Mouse (Mus musculus): ENCODE data around the gene Lyrm9. TPM values are rescaled to one million over a fixed set of nuclear protein-coding genes. Genes with fewer than 3 reads are reported as not detected.

The Lyrm9 gene
- total and polyA plus RNA-seq, 3 experiments = 22.0 to 49.4 (median 35.3) TPM

DNA sequence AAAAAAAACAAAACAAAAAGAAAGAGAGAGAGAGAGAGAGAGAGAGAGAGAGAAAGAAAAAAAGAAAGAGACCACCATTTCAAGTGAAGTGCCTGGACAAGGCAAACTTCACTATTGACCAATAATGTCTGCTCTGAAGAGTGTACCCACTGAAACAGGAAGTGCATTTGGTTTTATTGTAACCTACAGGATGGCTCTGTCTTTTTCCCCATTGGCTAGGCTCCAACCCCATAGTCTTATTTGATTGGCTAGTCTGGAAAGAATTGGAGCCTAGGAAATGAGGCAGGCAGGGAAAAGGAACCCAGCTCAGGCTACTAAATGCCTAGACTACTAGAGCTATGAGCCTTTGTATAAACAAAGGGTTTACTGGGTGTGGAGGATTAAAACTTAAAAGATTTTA lies 17.0 kb upstream of the Lyrm9 start:
- Histone ChIP-seq H3K27ac (ENCODE audit: insufficient read depth, low read depth) (no peak overlapping the region), H3K9me3 (replicated peaks; ENCODE audit: low read length) (no peaks in the 10 kb centered on the region), H3K4me3 (replicated peaks in 1 of 3; ENCODE audit: low read depth in 2 of 3, low read length in 2 of 3, poor library complexity in 1 of 3) (no peak overlapping the region), H3K27me3 (replicated peaks) (no peaks in the 10 kb centered on the region), H3K36me3 (replicated peaks in 1 of 2; ENCODE audit: control insufficient read depth in 1 of 2, insufficient read depth in 1 of 2, low read length in 1 of 2) (no peaks in the 10 kb centered on the region), H3K4me2 (ENCODE audit: insufficient read depth, low read depth, poor library complexity, severe bottlenecking) (no peak overlapping the region), H3K4me1 (ENCODE audit: control insufficient read depth in 1 of 2, insufficient read depth in 2 of 2) (peaks cover 2 to 3% of the 10 kb centered on the region in 2 experiments; a peak in 2 of 4 replicates), H3K9ac (ENCODE audit: insufficient read depth, low read depth) (no peak overlapping the region), H3K79me2 (replicated peaks; ENCODE audit: control insufficient read depth, extremely low read depth, insufficient read depth, poor library complexity, severe bottlenecking) (no peaks in the 10 kb centered on the region)
- dilution Hi-C loops (cut with MboI; ENCODE audit: extremely low pct_ligation_motif_present, extremely low pct_unique_long_range_greater_than_20kb, low sequenced_read_pairs) (no loop called here), in situ Hi-C loops (cut with MboI; ENCODE audit: low pct_ligation_motif_present, low pct_unique_long_range_greater_than_20kb, low sequenced_read_pairs) (no loop called here)
- TF ChIP-seq ELF1 (IDR thresholded peaks at IDR 0.05; ENCODE audit: low read depth, low read length) = peak; percentile 45; the same call in 1 of the 2 replicates
- TF ChIP-seq SMC3 (IDR thresholded peaks at IDR 0.05; ENCODE audit: low read depth, low read length) = no peak
- peak; percentile 48 for DNase-seq (ENCODE audit: extremely low read depth)

DNA sequence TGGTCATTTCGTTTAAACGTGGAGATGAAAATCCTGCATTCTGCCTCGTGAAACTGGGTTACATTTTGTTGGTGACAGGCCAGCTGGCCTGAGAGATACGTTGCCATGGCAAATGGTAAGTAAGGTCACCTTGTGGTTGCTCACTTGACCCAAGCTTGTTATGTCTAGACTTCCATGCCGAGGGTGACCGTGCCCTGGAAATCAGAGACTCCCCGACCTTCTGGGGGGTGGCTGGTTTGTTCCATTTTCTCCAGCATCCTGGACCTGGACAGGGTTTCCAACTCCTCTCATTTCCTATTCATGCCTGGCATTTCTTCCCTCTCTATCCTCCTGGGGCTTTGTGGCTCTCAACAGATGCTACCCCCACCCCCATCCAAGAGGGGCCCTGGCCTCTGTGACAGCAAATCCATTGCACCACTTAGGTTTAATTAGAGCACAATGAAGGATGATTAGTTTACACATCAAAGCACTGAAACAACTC lies 11.9 kb upstream of the Lyrm9 start:
- dilution Hi-C loops (cut with MboI; ENCODE audit: extremely low pct_ligation_motif_present, extremely low pct_unique_long_range_greater_than_20kb, low sequenced_read_pairs) (no loop called here), in situ Hi-C loops (cut with MboI; ENCODE audit: low pct_ligation_motif_present, low pct_unique_long_range_greater_than_20kb, low sequenced_read_pairs) (no loop called here)
- Histone ChIP-seq H3K27ac (ENCODE audit: insufficient read depth, low read depth) (no peak overlapping the region), H3K9ac (ENCODE audit: insufficient read depth, low read depth) (no peak overlapping the region), H3K4me2 (ENCODE audit: insufficient read depth, low read depth, poor library complexity, severe bottlenecking) (no peak overlapping the region), H3K4me3 (replicated peaks in 1 of 3; ENCODE audit: low read depth in 2 of 3, low read length in 2 of 3, poor library complexity in 1 of 3) (no peak overlapping the region), H3K4me1 (ENCODE audit: control insufficient read depth in 1 of 2, insufficient read depth in 2 of 2) (peaks cover 3 to 5% of the 10 kb centered on the region in 2 experiments; a peak in 3 of 4 replicates), H3K27me3 (replicated peaks) (no peaks in the 10 kb centered on the region), H3K36me3 (replicated peaks in 1 of 2; ENCODE audit: control insufficient read depth in 1 of 2, insufficient read depth in 1 of 2, low read length in 1 of 2) (no peaks in the 10 kb centered on the region), H3K9me3 (replicated peaks; ENCODE audit: low read length) (no peaks in the 10 kb centered on the region), H3K79me2 (replicated peaks; ENCODE audit: control insufficient read depth, extremely low read depth, insufficient read depth, poor library complexity, severe bottlenecking) (no peaks in the 10 kb centered on the region)
- no peak for DNase-seq (ENCODE audit: extremely low read depth)
- TF ChIP-seq HCFC1 (IDR thresholded peaks at IDR 0.05; ENCODE audit: low read depth, low read length) = no peak
- TF ChIP-seq MAFK (IDR thresholded peaks at IDR 0.05; ENCODE audit: insufficient replicate concordance, low read length) = no peak
- no peak for TF ChIP-seq CHD1 (IDR thresholded peaks at IDR 0.05; ENCODE audit: low read depth, low read length)
- no peak for TF ChIP-seq USF2 (conservative IDR thresholded peaks at IDR 0.05; ENCODE audit: low read depth, low read length)
- no peak for TF ChIP-seq CTCF (conservative IDR thresholded peaks at IDR 0.05 in 1 of 2, IDR thresholded peaks at IDR 0.05 in 1 of 2; ENCODE audit: low read depth in 2 of 2, low read length in 2 of 2)
- TF ChIP-seq ZNF384 (IDR thresholded peaks at IDR 0.05; ENCODE audit: low read depth, low read length) = no peak
- no peak for TF ChIP-seq JUN (IDR thresholded peaks at IDR 0.05; ENCODE audit: insufficient read depth, low read depth, low read length)
- TF ChIP-seq RAD21 (IDR thresholded peaks at IDR 0.05; ENCODE audit: low read depth, low read length) = no peak
- TF ChIP-seq TBP (conservative IDR thresholded peaks at IDR 0.05; ENCODE audit: low read depth, low read length) = no peak

DNA sequence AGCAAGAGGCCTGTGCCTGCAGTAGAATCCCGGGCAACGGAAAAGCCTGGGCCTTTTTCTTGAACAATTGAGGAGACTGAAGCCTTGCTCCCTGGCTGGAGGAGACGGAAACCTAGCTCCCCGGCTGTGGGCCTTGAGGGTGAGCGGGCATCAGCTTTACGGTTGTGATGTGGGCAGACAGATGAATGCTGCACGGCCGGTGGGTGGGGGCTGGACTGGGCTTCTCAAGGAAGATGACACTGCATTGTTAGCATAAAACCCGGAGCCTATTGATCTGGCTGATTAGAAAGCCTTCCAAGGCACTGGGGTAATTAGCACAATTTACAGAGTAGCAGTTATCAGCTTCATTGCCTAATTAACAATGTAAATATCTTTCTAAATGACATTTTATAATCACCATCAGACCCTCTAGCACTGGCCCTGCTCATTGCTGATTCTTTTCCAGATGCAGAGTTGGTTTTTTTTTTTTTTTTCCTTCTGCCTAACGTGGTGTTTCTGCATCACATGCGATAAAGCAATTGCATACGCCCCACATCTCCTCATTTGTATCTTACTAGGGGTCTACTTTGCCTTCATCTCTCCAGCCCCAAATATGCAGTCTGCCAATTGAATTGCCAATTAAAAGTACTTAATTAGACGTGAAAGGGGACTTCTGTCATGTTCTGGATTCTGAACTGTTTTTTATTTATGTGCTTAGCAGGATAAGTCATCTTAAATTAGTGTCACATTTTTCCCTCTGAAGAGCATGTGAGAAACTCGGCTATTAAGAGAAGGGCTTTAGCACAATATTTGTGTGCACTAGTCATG lies 10.2 kb upstream of the Lyrm9 start:
- Histone ChIP-seq H3K9me3 (replicated peaks; ENCODE audit: low read length) (no peaks in the 10 kb centered on the region), H3K4me1 (ENCODE audit: control insufficient read depth in 1 of 2, insufficient read depth in 2 of 2) (peaks cover 5 to 14% of the 10 kb centered on the region in 2 experiments), H3K27me3 (replicated peaks) (no peaks in the 10 kb centered on the region), H3K36me3 (replicated peaks in 1 of 2; ENCODE audit: control insufficient read depth in 1 of 2, insufficient read depth in 1 of 2, low read length in 1 of 2) (no peaks in the 10 kb centered on the region), H3K79me2 (replicated peaks; ENCODE audit: control insufficient read depth, extremely low read depth, insufficient read depth, poor library complexity, severe bottlenecking) (no peaks in the 10 kb centered on the region), H3K4me2 (ENCODE audit: insufficient read depth, low read depth, poor library complexity, severe bottlenecking) (no peak overlapping the region), H3K9ac (ENCODE audit: insufficient read depth, low read depth) (no peak overlapping the region), H3K4me3 (replicated peaks in 1 of 3; ENCODE audit: low read depth in 2 of 3, low read length in 2 of 3, poor library complexity in 1 of 3) (no peak overlapping the region), H3K27ac (ENCODE audit: insufficient read depth, low read depth) (no peak overlapping the region)
- dilution Hi-C loops (cut with MboI; ENCODE audit: extremely low pct_ligation_motif_present, extremely low pct_unique_long_range_greater_than_20kb, low sequenced_read_pairs) (no loop called here), in situ Hi-C loops (cut with MboI; ENCODE audit: low pct_ligation_motif_present, low pct_unique_long_range_greater_than_20kb, low sequenced_read_pairs) (no loop called here)
- no peak for DNase-seq (ENCODE audit: extremely low read depth)
- TF ChIP-seq EP300 (IDR thresholded peaks at IDR 0.05; ENCODE audit: low read length) (no peak), RCOR1 (conservative IDR thresholded peaks at IDR 0.05; ENCODE audit: low read depth, low read length) (no peak), IRF4 (IDR thresholded peaks at IDR 0.05; ENCODE audit: low read depth, low read length) (no peak)

Data from CH12.LX (cell line).